Mouse (Mus musculus): ENCODE measurements around the gene Dbn1. TPM values are rescaled to one million over a fixed set of nuclear protein-coding genes. Genes with fewer than 3 reads are reported as not detected.
A peak's percentile ranks its signal among the peaks of the same experiment; 100 is the strongest.

Gene Dbn1
- polyA plus RNA-seq, 1 experiment from 2014 or later, result 124 TPM

- Histone ChIP-seq H3K9me3 (no peaks in the 10 kb centered on the region), H3K27me3 (no peaks in the 10 kb centered on the region), H3K9ac (no peak overlapping the region), H3K4me3 (no peak overlapping the region), H3K27ac (no peak overlapping the region), H3K4me2 (no peak overlapping the region), H3K4me1 (no peaks in the 10 kb centered on the region), H3K36me3 (no peaks in the 10 kb centered on the region)
- ATAC-seq (ENCODE audit: borderline replicate concordance, extremely low read depth, low FRiP score, low TSS enrichment), result peak; percentile 36; the same call in 1 of the 2 replicates
- WGBS, result 62% methylated on average over 17 of the region's 17 CpGs
Observed at GRCm38 (mm10) chr13:55523278-55523677, 35.4 kb upstream of the Dbn1 start.

GRCm38 (mm10) chr13:55522730-55523129, 34.8 kb upstream of the Dbn1 start:
- H3K4me3 ChIP-seq, result no peak overlapping the region
- no peak for ATAC-seq (ENCODE audit: borderline replicate concordance, extremely low read depth, low FRiP score, low TSS enrichment)
- H3K9ac ChIP-seq, result no peak overlapping the region
- H3K9me3 ChIP-seq, result no peaks in the 10 kb centered on the region
- no peaks in the 10 kb centered on the region for H3K36me3 ChIP-seq
- 60% methylated on average over 8 of the region's 8 CpGs for WGBS
- H3K4me1 ChIP-seq, result no peaks in the 10 kb centered on the region
- H3K4me2 ChIP-seq, result no peak overlapping the region
- H3K27ac ChIP-seq, result 0 out of 2 replicates have a peak overlapping the region, but pooled peaks have one; percentile 7
- H3K27me3 ChIP-seq, result no peaks in the 10 kb centered on the region

GRCm38 (mm10) chr13:55519606-55520005, 31.7 kb upstream of the Dbn1 start:
- Histone ChIP-seq H3K27me3 (0 out of 2 replicates have a peak, but pooled peaks cover 8% of the 10 kb centered on the region), H3K4me2 (no peak overlapping the region), H3K27ac (no peak overlapping the region), H3K9me3 (no peaks in the 10 kb centered on the region), H3K36me3 (no peaks in the 10 kb centered on the region), H3K4me3 (no peak overlapping the region), H3K9ac (no peak overlapping the region), H3K4me1 (no peaks in the 10 kb centered on the region)
- WGBS, result 61% methylated on average over 4 of the region's 4 CpGs
- no peak for ATAC-seq (ENCODE audit: borderline replicate concordance, extremely low read depth, low FRiP score, low TSS enrichment)

GRCm38 (mm10) chr13:55516955-55517354, 29.0 kb upstream of the Dbn1 start:
- ATAC-seq (ENCODE audit: borderline replicate concordance, extremely low read depth, low FRiP score, low TSS enrichment), result no peak
- no peak overlapping the region for H3K4me3 ChIP-seq
- peaks cover 8% of the 10 kb centered on the region for H3K4me1 ChIP-seq
- H3K27ac ChIP-seq, result no peak overlapping the region
- no peak overlapping the region for H3K9ac ChIP-seq
- no peaks in the 10 kb centered on the region for H3K36me3 ChIP-seq
- WGBS, result 2% methylated on average over 5 of the region's 5 CpGs
- no peak overlapping the region for H3K4me2 ChIP-seq
- H3K9me3 ChIP-seq, result no peaks in the 10 kb centered on the region
- peaks cover 13% of the 10 kb centered on the region; the same call in 1 of the 2 replicates for H3K27me3 ChIP-seq

- Histone ChIP-seq H3K9ac (no peak overlapping the region), H3K4me1 (peaks cover 30% of the 10 kb centered on the region), H3K36me3 (peaks cover 11% of the 10 kb centered on the region), H3K4me2 (peak overlapping the region; percentile 71), H3K9me3 (no peaks in the 10 kb centered on the region), H3K27ac (no peak overlapping the region), H3K27me3 (peaks cover 13% of the 10 kb centered on the region; the same call in 1 of the 2 replicates), H3K4me3 (peak overlapping the region; percentile 73)
- no peak for ATAC-seq (ENCODE audit: borderline replicate concordance, extremely low read depth, low FRiP score, low TSS enrichment)
- 35% methylated on average over 9 of the region's 9 CpGs for WGBS
Observed at GRCm38 (mm10) chr13:55513828-55514227, 25.9 kb upstream of the Dbn1 start.

GRCm38 (mm10) chr13:55513111-55513748, 25.3 kb upstream of the Dbn1 start, which contains the start of gene Pdlim7:
Pdlim7 (minus strand) TSS chr13:55513676.
- Histone ChIP-seq H3K9me3 (no peaks in the 10 kb centered on the region), H3K4me2 (peak within 1 kb of the TSS; percentile 71), H3K27ac (peak within 1 kb of the TSS; percentile 94), H3K4me3 (peak within 1 kb of the TSS; percentile 73), H3K4me1 (peaks cover 30% of the 10 kb centered on the region), H3K36me3 (peaks cover 17% of the 10 kb centered on the region), H3K27me3 (peaks cover 13% of the 10 kb centered on the region; the same call in 1 of the 2 replicates), H3K9ac (peak within 1 kb of the TSS; percentile 78)
- ATAC-seq (ENCODE audit: borderline replicate concordance, extremely low read depth, low FRiP score, low TSS enrichment), result peak; percentile 63
- WGBS, result under 1% methylated on average over 55 of the region's 55 CpGs

- under 1% methylated on average over 25 of the region's 25 CpGs for WGBS
- Histone ChIP-seq H3K4me3 (peak overlapping the region; percentile 73), H3K27me3 (peaks cover 13% of the 10 kb centered on the region; the same call in 1 of the 2 replicates), H3K27ac (peak overlapping the region; percentile 94), H3K9ac (peak overlapping the region; percentile 78), H3K9me3 (no peaks in the 10 kb centered on the region), H3K4me1 (peaks cover 30% of the 10 kb centered on the region), H3K36me3 (peaks cover 24% of the 10 kb centered on the region), H3K4me2 (peak overlapping the region; percentile 71)
- peak; percentile 61 for ATAC-seq (ENCODE audit: borderline replicate concordance, extremely low read depth, low FRiP score, low TSS enrichment)
Observed at GRCm38 (mm10) chr13:55512379-55513031, 24.6 kb upstream of the Dbn1 start.

GRCm38 (mm10) chr13:55511492-55511861, 23.6 kb upstream of the Dbn1 start:
- peaks cover 13% of the 10 kb centered on the region; the same call in 1 of the 2 replicates for H3K27me3 ChIP-seq
- peak overlapping the region; percentile 71 for H3K4me2 ChIP-seq
- peak overlapping the region; percentile 94 for H3K27ac ChIP-seq
- H3K9me3 ChIP-seq, result no peaks in the 10 kb centered on the region
- peaks cover 30% of the 10 kb centered on the region for H3K4me1 ChIP-seq
- H3K4me3 ChIP-seq, result peak overlapping the region; percentile 73
- WGBS, result 22% methylated on average over 5 of the region's 5 CpGs
- peak; percentile 4; the same call in 1 of the 2 replicates for ATAC-seq (ENCODE audit: borderline replicate concordance, extremely low read depth, low FRiP score, low TSS enrichment)
- H3K36me3 ChIP-seq, result peaks cover 34% of the 10 kb centered on the region
- H3K9ac ChIP-seq, result peak overlapping the region; percentile 18; the same call in 1 of the 2 replicates

GRCm38 (mm10) chr13:55510668-55511491, 23.0 kb upstream of the Dbn1 start:
- H3K27ac ChIP-seq, result peak overlapping the region; percentile 94
- peak overlapping the region; percentile 18; the same call in 1 of the 2 replicates for H3K9ac ChIP-seq
- H3K9me3 ChIP-seq, result no peaks in the 10 kb centered on the region
- peaks cover 40% of the 10 kb centered on the region for H3K36me3 ChIP-seq
- peaks cover 13% of the 10 kb centered on the region; the same call in 1 of the 2 replicates for H3K27me3 ChIP-seq
- WGBS, result 1% methylated on average over 6 of the region's 6 CpGs
- peak overlapping the region; percentile 73 for H3K4me3 ChIP-seq
- peak overlapping the region; percentile 71 for H3K4me2 ChIP-seq
- peaks cover 30% of the 10 kb centered on the region for H3K4me1 ChIP-seq
- ATAC-seq (ENCODE audit: borderline replicate concordance, extremely low read depth, low FRiP score, low TSS enrichment), result peak; percentile 86

GRCm38 (mm10) chr13:55510332-55510667, 22.4 kb upstream of the Dbn1 start:
- peaks cover 46% of the 10 kb centered on the region for H3K36me3 ChIP-seq
- H3K4me3 ChIP-seq, result no peak overlapping the region; the same call in 1 of the 2 replicates

GRCm38 (mm10) chr13:55508531-55508930, 20.6 kb upstream of the Dbn1 start:
- H3K4me1 ChIP-seq, result peaks cover 26% of the 10 kb centered on the region
- 88% methylated on average over 10 of the region's 10 CpGs for WGBS
- H3K9ac ChIP-seq, result no peak overlapping the region
- ATAC-seq (ENCODE audit: borderline replicate concordance, extremely low read depth, low FRiP score, low TSS enrichment), result no peak
- H3K4me3 ChIP-seq, result no peak overlapping the region
- peaks cover 63% of the 10 kb centered on the region for H3K36me3 ChIP-seq
- no peak overlapping the region for H3K27ac ChIP-seq
- H3K4me2 ChIP-seq, result no peak overlapping the region
- H3K9me3 ChIP-seq, result no peaks in the 10 kb centered on the region
- H3K27me3 ChIP-seq, result no peaks in the 10 kb centered on the region

More at GRCm38 (mm10) chr13:55510332-55510667, 22.4 kb upstream of the Dbn1 start:
- Histone ChIP-seq H3K4me1 (peaks cover 30% of the 10 kb centered on the region), H3K9ac (no peak overlapping the region), H3K9me3 (no peaks in the 10 kb centered on the region), H3K4me2 (peak overlapping the region; percentile 71), H3K27ac (peak overlapping the region; percentile 94), H3K27me3 (peaks cover 12% of the 10 kb centered on the region; the same call in 1 of the 2 replicates)
- peak; percentile 3; the same call in 1 of the 2 replicates for ATAC-seq (ENCODE audit: borderline replicate concordance, extremely low read depth, low FRiP score, low TSS enrichment)
- WGBS, result 28% methylated on average over 3 of the region's 3 CpGs
